Mouse (Mus musculus): ENCODE results near the gene Evi2b. TPM values are rescaled to one million over a fixed set of nuclear protein-coding genes. Genes with fewer than 3 reads are reported as not detected.

Gene Evi2b
- polyA plus RNA-seq, 1 experiment from 2014 or later, result not detected

Other genes with a start within 250 kb of the Evi2b start
- 0.29 TPM in 1 of 2 replicates, not detected in the other for gene Gm9964, start 226.9 kb downstream of the Evi2b start, polyA plus RNA-seq (2014; fragmentation: Nextera tagmentation; extraction: Ambion mirVana)
- 12.9 and 19.6 TPM in 2 replicates for gene Nf1, start 184.1 kb downstream of the Evi2b start, polyA plus RNA-seq (2014; fragmentation: Nextera tagmentation; extraction: Ambion mirVana)
- 8.2 and 16.9 TPM in 2 replicates for gene Omg, start 19.7 kb downstream of the Evi2b start, polyA plus RNA-seq (2014; fragmentation: Nextera tagmentation; extraction: Ambion mirVana)
- 0.91 and 0.98 TPM in 2 replicates for gene Evi2, start 6.8 kb upstream of the Evi2b start, polyA plus RNA-seq (2014; fragmentation: Nextera tagmentation; extraction: Ambion mirVana)
- gene Evi2a, start 6.8 kb upstream of the Evi2b start, polyA plus RNA-seq (2014; fragmentation: Nextera tagmentation; extraction: Ambion mirVana), result 2.8 and 4.1 TPM in 2 replicates
- 23.1 and 28.1 TPM in 2 replicates for gene Rab11fip4, start 67.5 kb upstream of the Evi2b start, polyA plus RNA-seq (2014; fragmentation: Nextera tagmentation; extraction: Ambion mirVana)